Mouse (Mus musculus) bone marrow macrophage, adult 2 months (primary cell): Measurements from ENCODE around the gene D230025D16Rik.

Experiments
- CTCF ChIP-seq: IDR thresholded peaks from 2 replicates; pipeline ENCODE4 v1.5.1; 2012; ENCODE audit warnings: low read depth, mild to moderate bottlenecking, low read length, moderate library complexity
- POLR2A ChIP-seq: IDR thresholded peaks from 2 replicates; pipeline ENCODE4 v1.6.1; 2012; ENCODE audit warnings: mild to moderate bottlenecking, low read depth, low read length, borderline replicate concordance

DNA sequence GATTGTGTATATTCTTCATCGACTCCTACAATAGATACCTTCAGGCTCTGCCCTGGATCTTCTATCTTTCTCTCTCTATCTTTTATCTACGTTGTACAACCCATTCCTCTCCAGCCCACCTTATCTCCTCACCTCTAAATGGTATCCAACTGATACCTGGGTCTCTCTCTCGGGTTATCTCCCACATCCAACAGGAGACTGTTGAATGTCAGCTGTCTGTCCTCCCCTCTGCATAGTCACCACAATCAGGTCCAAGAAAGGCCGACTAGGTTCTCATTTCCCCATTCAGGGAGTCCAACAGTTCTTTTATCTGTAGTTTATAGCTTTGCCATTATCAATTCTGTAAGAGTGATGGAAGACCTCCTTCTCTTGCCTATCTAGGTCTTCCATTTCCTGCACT is 57.3 kb downstream of the D230025D16Rik start:
- TF ChIP-seq CTCF (no peak), POLR2A (no peak)
